Mouse (Mus musculus): ENCODE data around the gene Hist1h1c. TPM values are rescaled to one million over a fixed set of nuclear protein-coding genes. Genes with fewer than 3 reads are reported as not detected.
"Not testable (repeated sequence)": the region's sequence is repeated elsewhere in the genome, so short reads cannot be mapped to it uniquely, and the experiment has no call there.

The Hist1h1c gene
- polyA plus RNA-seq, 1 experiment from 2014 or later = 10.8 TPM

- WGBS = 71% methylated on average over 5 of the region's 5 CpGs
- no peak overlapping the region for H3K4me3 ChIP-seq (ENCODE audit: low read length)
- H3K4me2 ChIP-seq (ENCODE audit: low read length) = peak overlapping the region; percentile 95
- H3K27me3 ChIP-seq (replicated peaks; ENCODE audit: control insufficient read depth, insufficient read depth, low read length) = no peaks in the 10 kb centered on the region
- peaks cover 13% of the 10 kb centered on the region for H3K4me1 ChIP-seq (ENCODE audit: control insufficient read depth, insufficient read depth, low read depth, low read length)
- H3K9me3 ChIP-seq (ENCODE audit: control insufficient read depth, low read length) = no peaks in the 10 kb centered on the region
- no peak overlapping the region for H3K9ac ChIP-seq (ENCODE audit: low read depth, low read length)
- no peak overlapping the region for H3K27ac ChIP-seq (ENCODE audit: low read depth, low read length)
- no peaks in the 10 kb centered on the region for H3K36me3 ChIP-seq (ENCODE audit: control insufficient read depth, insufficient read depth, low read length)
- no peak for ATAC-seq
These were observed 2.3 kb downstream of the Hist1h1c start for GRCm38 (mm10) chr13:23740910-23741309.

- H3K4me2 ChIP-seq (ENCODE audit: low read length) = no peak overlapping the region
- no peak overlapping the region for H3K4me3 ChIP-seq (ENCODE audit: low read length)
- H3K27me3 ChIP-seq (replicated peaks; ENCODE audit: control insufficient read depth, insufficient read depth, low read length) = no peaks in the 10 kb centered on the region
- no peak overlapping the region for H3K9ac ChIP-seq (ENCODE audit: low read depth, low read length)
- ATAC-seq = no peak
- H3K36me3 ChIP-seq (ENCODE audit: control insufficient read depth, insufficient read depth, low read length) = no peaks in the 10 kb centered on the region
- no peaks in the 10 kb centered on the region for H3K9me3 ChIP-seq (ENCODE audit: control insufficient read depth, low read length)
- peaks cover 14% of the 10 kb centered on the region for H3K4me1 ChIP-seq (ENCODE audit: control insufficient read depth, insufficient read depth, low read depth, low read length)
- H3K27ac ChIP-seq (ENCODE audit: low read depth, low read length) = no peak overlapping the region
These were observed 3.4 kb downstream of the Hist1h1c start for GRCm38 (mm10) chr13:23742007-23742406.

- Histone ChIP-seq H3K9ac (ENCODE audit: low read depth, low read length) (no peak overlapping the region), H3K36me3 (ENCODE audit: control insufficient read depth, insufficient read depth, low read length) (no peaks in the 10 kb centered on the region), H3K4me2 (ENCODE audit: low read length) (no peak overlapping the region), H3K9me3 (ENCODE audit: control insufficient read depth, low read length) (no peaks in the 10 kb centered on the region), H3K4me1 (ENCODE audit: control insufficient read depth, insufficient read depth, low read depth, low read length) (peaks cover 17% of the 10 kb centered on the region), H3K4me3 (ENCODE audit: low read length) (no peak overlapping the region), H3K27me3 (replicated peaks; ENCODE audit: control insufficient read depth, insufficient read depth, low read length) (no peaks in the 10 kb centered on the region), H3K27ac (ENCODE audit: low read depth, low read length) (no peak overlapping the region)
- WGBS = 88% methylated on average over 5 of the region's 5 CpGs
- ATAC-seq = no peak
These were observed 4.6 kb downstream of the Hist1h1c start for GRCm38 (mm10) chr13:23743215-23743614.

GRCm38 (mm10) chr13:23743963-23744362 lies 5.4 kb downstream of the Hist1h1c start:
- no peak overlapping the region for H3K4me3 ChIP-seq (ENCODE audit: low read length)
- no peak for ATAC-seq
- H3K36me3 ChIP-seq (ENCODE audit: control insufficient read depth, insufficient read depth, low read length) = no peaks in the 10 kb centered on the region
- peaks cover 17% of the 10 kb centered on the region for H3K4me1 ChIP-seq (ENCODE audit: control insufficient read depth, insufficient read depth, low read depth, low read length)
- 45% methylated on average over 4 of the region's 4 CpGs for WGBS
- H3K27me3 ChIP-seq (replicated peaks; ENCODE audit: control insufficient read depth, insufficient read depth, low read length) = no peaks in the 10 kb centered on the region
- H3K4me2 ChIP-seq (ENCODE audit: low read length) = no peak overlapping the region
- H3K9ac ChIP-seq (ENCODE audit: low read depth, low read length) = no peak overlapping the region
- no peaks in the 10 kb centered on the region for H3K9me3 ChIP-seq (ENCODE audit: control insufficient read depth, low read length)
- H3K27ac ChIP-seq (ENCODE audit: low read depth, low read length) = no peak overlapping the region

- Histone ChIP-seq H3K9ac (ENCODE audit: low read depth, low read length) (no peak overlapping the region), H3K4me1 (ENCODE audit: control insufficient read depth, insufficient read depth, low read depth, low read length) (peaks cover 14% of the 10 kb centered on the region), H3K36me3 (ENCODE audit: control insufficient read depth, insufficient read depth, low read length) (no peaks in the 10 kb centered on the region), H3K4me3 (ENCODE audit: low read length) (peak overlapping the region; percentile 44), H3K9me3 (ENCODE audit: control insufficient read depth, low read length) (no peaks in the 10 kb centered on the region), H3K27ac (ENCODE audit: low read depth, low read length) (no peak overlapping the region), H3K4me2 (ENCODE audit: low read length) (peak overlapping the region; percentile 75), H3K27me3 (replicated peaks; ENCODE audit: control insufficient read depth, insufficient read depth, low read length) (no peaks in the 10 kb centered on the region)
- WGBS = 3% methylated on average over 16 of the region's 36 CpGs
- no peak for ATAC-seq
These were observed 6.1 kb downstream of the Hist1h1c start for GRCm38 (mm10) chr13:23744421-23745380.

- H3K27ac ChIP-seq (ENCODE audit: low read depth, low read length) = peak within 1 kb of the TSS; percentile 94
- H3K9me3 ChIP-seq (ENCODE audit: control insufficient read depth, low read length) = no peaks in the 10 kb centered on the region
- peak; percentile 70 for ATAC-seq
- under 1% methylated on average over 23 of the region's 28 CpGs for WGBS
- H3K4me1 ChIP-seq (ENCODE audit: control insufficient read depth, insufficient read depth, low read depth, low read length) = peaks cover 11% of the 10 kb centered on the region
- peak within 1 kb of the TSS; percentile 59 for H3K9ac ChIP-seq (ENCODE audit: low read depth, low read length)
- H3K36me3 ChIP-seq (ENCODE audit: control insufficient read depth, insufficient read depth, low read length) = no peaks in the 10 kb centered on the region
- no peaks in the 10 kb centered on the region for H3K27me3 ChIP-seq (replicated peaks; ENCODE audit: control insufficient read depth, insufficient read depth, low read length)
- peak within 1 kb of the TSS; percentile 44 for H3K4me3 ChIP-seq (ENCODE audit: low read length)
- H3K4me2 ChIP-seq (ENCODE audit: low read length) = peak within 1 kb of the TSS; percentile 75
These were observed 7.0 kb downstream of the Hist1h1c start, which contains the start of gene Hist1h3c for GRCm38 (mm10) chr13:23745381-23746161. TSS of gene Hist1h3c (minus strand) at chr13:23745602.

- Histone ChIP-seq H3K4me3 (ENCODE audit: low read length) (peak within 1 kb of the TSS; percentile 44), H3K4me2 (ENCODE audit: low read length) (peak within 1 kb of the TSS; percentile 75), H3K27ac (ENCODE audit: low read depth, low read length) (peak within 1 kb of the TSS; percentile 94), H3K9ac (ENCODE audit: low read depth, low read length) (peak within 1 kb of the TSS; percentile 59)
- not testable (repeated sequence) for H3K36me3 ChIP-seq (ENCODE audit: control insufficient read depth, insufficient read depth, low read length); H3K4me1 ChIP-seq (ENCODE audit: control insufficient read depth, insufficient read depth, low read depth, low read length); H3K9me3 ChIP-seq (ENCODE audit: control insufficient read depth, low read length); H3K27me3 ChIP-seq (replicated peaks; ENCODE audit: control insufficient read depth, insufficient read depth, low read length)
- WGBS = under 1% methylated on average over 34 of the region's 58 CpGs
- ATAC-seq = peak; percentile 95
These were observed 7.8 kb downstream of the Hist1h1c start, which contains the start of gene Hist1h2bb for GRCm38 (mm10) chr13:23746201-23747080. TSS of gene Hist1h2bb (plus strand) at chr13:23746734.

- peak overlapping the region; percentile 94 for H3K27ac ChIP-seq (ENCODE audit: low read depth, low read length)
- ATAC-seq = no peak
- H3K27me3 ChIP-seq (replicated peaks; ENCODE audit: control insufficient read depth, insufficient read depth, low read length) = no peaks in the 10 kb centered on the region
- H3K36me3 ChIP-seq (ENCODE audit: control insufficient read depth, insufficient read depth, low read length) = no peaks in the 10 kb centered on the region
- H3K9me3 ChIP-seq (ENCODE audit: control insufficient read depth, low read length) = no peaks in the 10 kb centered on the region
- 2% methylated on average over 10 of the region's 13 CpGs for WGBS
- peak overlapping the region; percentile 51 for H3K9ac ChIP-seq (ENCODE audit: low read depth, low read length)
- H3K4me2 ChIP-seq (ENCODE audit: low read length) = peak overlapping the region; percentile 75
- peaks cover 11% of the 10 kb centered on the region for H3K4me1 ChIP-seq (ENCODE audit: control insufficient read depth, insufficient read depth, low read depth, low read length)
- H3K4me3 ChIP-seq (ENCODE audit: low read length) = peak overlapping the region; percentile 35
These were observed 8.7 kb downstream of the Hist1h1c start for GRCm38 (mm10) chr13:23747081-23747891.
